Mouse (Mus musculus) right cerebral cortex, postnatal 4 days (tissue): Measurements from ENCODE around the gene P2ry6.

ENCODE experiments used
- DNase-seq: peaks from one replicate; pipeline ENCODE4 v3.0.0-alpha.2; 2022

The P2ry6 gene

DNA sequence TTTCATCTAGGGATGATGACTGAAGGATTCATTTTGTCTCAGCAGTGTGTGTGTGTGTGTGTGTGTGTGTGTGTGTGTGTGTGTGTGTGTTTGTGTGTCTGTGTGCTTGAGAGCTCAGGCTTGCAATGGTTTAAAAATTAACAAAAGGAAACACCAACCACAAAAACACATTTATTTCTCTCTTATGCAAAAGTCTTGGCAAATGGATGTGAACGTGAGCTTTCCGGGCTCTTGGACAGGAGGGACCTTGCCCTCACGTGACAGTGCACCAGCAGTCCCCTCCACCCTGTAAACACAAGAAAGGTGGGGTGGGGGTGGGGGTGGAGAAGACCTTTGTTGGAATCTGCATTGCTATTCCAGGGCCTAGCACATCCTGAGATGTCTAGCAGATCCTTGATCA is 37.0 kb downstream of the P2ry6 start:
- no peak for DNase-seq

- DNase-seq: no peak
Observed at GRCm38 (mm10) chr7:100933520-100933919, 40.9 kb downstream of the P2ry6 start.

GRCm38 (mm10) chr7:100932481-100933007 is 41.9 kb downstream of the P2ry6 start:
- peak; percentile 78 for DNase-seq

DNA sequence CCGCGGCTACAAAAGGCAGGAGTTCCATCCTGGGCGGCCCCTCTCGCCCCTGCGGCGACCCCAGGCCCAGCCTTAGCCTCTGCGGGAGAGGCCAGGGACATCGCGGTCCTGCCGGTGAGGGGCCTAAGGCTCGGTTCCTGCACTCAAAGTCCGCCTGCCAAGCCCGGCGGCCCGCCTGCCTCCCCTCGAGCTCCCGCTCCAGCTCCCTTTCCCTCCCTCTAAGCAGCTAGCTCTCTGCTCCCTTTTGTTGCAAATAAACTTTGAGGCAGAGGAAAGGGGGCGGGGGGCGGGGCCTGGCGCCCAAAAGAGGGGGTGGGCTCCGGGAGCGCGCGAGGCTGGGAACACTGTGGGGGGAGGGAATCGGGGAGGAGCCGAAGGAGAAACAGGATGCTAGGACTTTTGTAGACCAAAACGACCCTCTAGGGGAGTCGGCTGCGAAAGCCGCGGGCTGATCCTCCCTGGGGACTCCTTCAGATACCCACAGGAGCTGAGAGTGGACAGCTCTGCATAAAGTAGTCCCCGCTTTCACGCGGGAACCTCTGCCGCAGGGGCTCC is 42.4 kb downstream of the P2ry6 start, which contains the start of gene Arhgef17:
Gene Arhgef17, minus strand, starts transcription at position 182 of the 555 bp plus-strand sequence.
- peak; percentile 44 for DNase-seq

DNA sequence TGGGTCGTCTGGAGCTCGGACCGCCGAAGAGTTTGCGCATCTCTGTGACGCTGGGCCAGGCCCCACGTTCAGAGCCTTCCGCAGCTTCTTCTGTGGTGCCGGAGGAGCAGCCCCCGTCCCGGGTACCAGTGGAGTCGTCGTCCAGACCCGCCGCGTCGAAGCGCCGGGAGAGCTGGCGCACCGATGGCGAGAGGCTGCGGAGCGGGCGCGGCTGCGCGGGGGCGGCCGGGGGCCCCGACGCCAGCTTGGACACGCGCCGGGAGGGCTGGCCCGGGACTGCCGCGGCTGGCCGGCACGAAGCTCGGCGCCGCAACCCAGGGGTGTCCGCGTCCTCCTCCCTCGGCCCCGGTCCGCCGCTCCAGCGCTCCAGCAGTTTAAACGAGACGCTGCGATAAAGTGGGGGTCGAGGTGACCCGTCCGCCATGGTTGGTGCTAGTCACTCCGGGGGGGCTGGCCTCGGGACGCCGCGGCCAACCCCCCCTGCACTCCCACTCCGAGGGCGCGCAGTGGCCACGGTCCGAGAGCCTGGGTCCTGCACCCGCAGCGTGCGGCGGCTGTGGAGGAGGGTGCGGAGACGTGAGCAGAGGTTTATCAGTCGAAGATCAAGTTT is 43.0 kb downstream of the P2ry6 start:
- DNase-seq: no peak

DNA sequence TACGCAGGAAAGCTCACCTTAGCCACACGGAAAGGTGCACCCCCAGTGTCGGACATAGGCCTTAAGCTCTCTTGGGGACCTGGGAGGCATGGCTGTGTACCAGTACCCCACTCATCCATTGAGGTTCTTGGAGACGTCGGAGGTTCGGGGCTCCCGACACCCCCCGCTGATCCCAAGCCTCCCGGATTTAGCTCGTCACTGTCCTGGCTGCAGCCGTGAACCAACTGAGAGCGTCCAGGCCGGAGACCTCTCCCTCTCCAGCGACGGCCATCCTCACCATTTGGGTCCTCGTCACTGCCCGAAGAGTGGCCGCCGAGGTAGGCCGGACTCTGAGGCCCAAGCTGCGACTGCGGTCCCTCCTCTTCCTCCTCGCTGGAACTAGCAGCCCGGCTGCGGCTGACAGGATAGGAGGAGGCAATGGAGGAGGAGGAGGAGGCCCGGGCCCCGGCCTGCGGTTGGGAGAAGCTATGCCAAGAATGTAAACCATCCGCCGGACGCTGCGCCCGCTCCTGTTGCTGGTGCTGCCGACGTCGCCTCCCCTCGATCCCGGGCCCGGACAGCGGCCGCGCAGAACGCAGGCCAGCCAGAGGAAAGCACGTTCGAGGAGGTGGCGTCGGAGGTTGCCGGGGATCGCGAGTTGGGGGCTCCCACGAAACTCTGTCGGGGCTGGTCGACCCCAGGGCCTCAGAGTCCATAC is 43.7 kb downstream of the P2ry6 start:
- DNase-seq: no peak

DNA sequence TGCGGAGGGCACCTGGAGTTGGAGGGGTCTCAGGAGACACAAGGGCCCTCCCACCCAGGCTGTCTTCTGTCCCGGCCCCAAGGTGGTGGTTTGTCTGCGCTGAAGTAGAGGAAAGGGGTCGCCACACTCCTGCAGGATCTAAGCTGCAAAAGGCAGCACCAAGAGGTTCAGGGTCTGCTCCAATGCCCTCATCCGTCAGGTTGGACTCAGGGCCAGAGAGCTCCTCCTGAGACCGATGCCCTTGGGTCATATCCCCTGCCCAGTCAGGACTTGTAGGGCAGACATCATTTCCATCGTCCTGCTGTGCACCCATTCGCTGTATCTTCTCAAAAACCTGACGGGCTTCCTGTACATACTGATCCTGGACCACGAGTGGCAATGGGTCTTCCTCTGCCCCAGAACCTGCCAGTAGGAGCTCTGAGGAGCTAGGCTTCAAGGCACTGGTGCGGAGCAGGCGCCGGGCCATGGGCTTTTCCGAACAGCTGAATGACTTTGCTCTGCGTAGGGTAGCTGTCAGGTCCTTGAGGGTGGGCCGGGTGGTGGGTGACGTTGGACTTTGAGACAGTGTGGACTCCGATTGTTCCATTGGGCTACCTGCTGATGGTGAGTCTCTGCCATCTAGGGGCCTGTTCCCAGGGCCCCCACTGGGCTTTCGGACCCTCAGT is 44.7 kb downstream of the P2ry6 start:
- DNase-seq: no peak

GRCm38 (mm10) chr7:100928456-100928855 is 46.0 kb downstream of the P2ry6 start:
- DNase-seq: no peak

GRCm38 (mm10) chr7:100927287-100928000 is 47.0 kb downstream of the P2ry6 start:
- DNase-seq: no peak

GRCm38 (mm10) chr7:100926311-100926923 is 48.0 kb downstream of the P2ry6 start:
- no peak for DNase-seq

GRCm38 (mm10) chr7:100924674-100925445 is 49.6 kb downstream of the P2ry6 start:
- no peak for DNase-seq

- no peak for DNase-seq
Observed at GRCm38 (mm10) chr7:100924200-100924599, 50.2 kb downstream of the P2ry6 start.

- DNase-seq: peak; percentile 48
Observed at GRCm38 (mm10) chr7:100922907-100923306, 51.5 kb downstream of the P2ry6 start.

DNA sequence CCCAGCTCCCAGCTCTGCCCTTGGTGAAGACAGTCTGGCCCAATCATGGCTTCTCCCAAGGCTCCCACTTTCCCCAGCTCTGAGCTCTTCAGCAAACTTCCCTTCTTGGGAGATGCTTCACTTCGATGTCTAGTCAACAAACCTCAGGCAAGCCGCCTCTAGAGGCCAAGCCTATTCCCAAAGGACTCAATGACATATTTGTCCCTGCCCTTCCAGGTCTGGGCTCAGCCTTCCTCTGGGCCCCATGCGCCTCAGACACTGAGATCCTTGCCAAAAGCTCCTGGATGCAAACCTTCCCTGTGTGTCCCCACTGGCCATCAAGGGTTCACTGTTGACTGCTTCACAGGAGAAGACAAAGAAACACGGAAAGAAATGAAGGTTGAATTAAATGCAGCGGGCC is 53.2 kb downstream of the P2ry6 start:
- DNase-seq: no peak

- no peak for DNase-seq
Observed at GRCm38 (mm10) chr7:100919809-100920107, 54.7 kb downstream of the P2ry6 start.

- DNase-seq: no peak
Observed at GRCm38 (mm10) chr7:100919006-100919808, 55.2 kb downstream of the P2ry6 start.

GRCm38 (mm10) chr7:100918176-100918575 is 56.3 kb downstream of the P2ry6 start:
- no peak for DNase-seq

DNA sequence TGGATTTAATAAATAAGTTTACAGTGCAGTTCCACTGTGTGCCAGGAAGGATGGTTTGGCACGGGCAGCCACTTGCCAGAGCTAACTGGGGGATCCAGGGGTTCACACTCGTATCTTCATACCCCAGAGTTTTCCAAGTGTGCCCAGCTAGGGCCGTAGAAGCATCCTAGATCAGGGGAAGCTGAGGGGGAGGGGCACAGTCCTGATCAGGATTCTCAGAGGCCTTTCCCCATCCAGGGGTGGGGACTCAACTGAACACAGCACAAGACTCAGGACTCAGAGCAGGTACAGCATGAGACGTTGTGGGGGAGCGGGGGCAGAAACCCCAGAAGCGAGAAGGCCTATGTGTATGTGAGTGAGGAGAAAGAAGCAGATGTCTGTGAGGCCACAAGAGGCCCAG is 56.7 kb downstream of the P2ry6 start:
- no peak for DNase-seq

GRCm38 (mm10) chr7:100916526-100916925 is 57.9 kb downstream of the P2ry6 start:
- DNase-seq: no peak

DNA sequence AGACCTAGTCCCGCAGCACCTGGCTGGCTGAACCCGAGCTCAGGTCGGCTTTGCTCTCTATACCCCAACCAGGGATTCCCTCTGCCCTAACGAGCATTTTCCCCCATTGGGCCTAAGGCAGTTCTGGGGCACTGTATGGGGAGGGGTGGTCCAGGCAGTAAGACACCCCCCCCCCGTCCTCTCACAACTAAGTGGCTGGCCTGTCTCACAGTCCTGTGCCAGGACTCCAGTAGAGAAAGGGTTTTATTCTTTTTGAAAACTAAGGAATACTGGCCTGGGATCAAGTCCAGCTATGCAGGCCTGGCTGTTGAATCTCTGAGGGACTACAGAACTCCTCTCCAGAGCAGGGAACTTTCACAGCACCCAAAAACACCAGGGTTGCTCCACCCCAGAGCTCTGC is 59.2 kb downstream of the P2ry6 start:
- no peak for DNase-seq

- no peak for DNase-seq
Observed at GRCm38 (mm10) chr7:100911791-100912190, 62.7 kb downstream of the P2ry6 start.
